Mouse (Mus musculus) hindbrain, embryonic 13.5 days (tissue): ENCODE measurements around the gene Ifnb1. TPM values are rescaled to one million over a fixed set of nuclear protein-coding genes. Genes with fewer than 3 reads are reported as not detected.

Experiments
- ATAC-seq: fragments of 200-750 bp; cut with Nextera tagmentation; 2 replicates; pipeline ENCODE4 v1.8.0; 2017; ENCODE audit warnings: moderate TSS enrichment; ENCODE audit not compliant: low FRiP score
- H3K27ac ChIP-seq: fragments of 300-500 bp; sonication (generic); 2 replicates; pipeline ENCODE4 v1.5.1; 2015; ENCODE audit warnings: inconsistent platforms, mild to moderate bottlenecking, moderate library complexity
- H3K27me3 ChIP-seq: fragments of 300-500 bp; sonication (generic); 2 replicates; pipeline ENCODE4 v1.6.1; 2015; ENCODE audit warnings: mild to moderate bottlenecking, inconsistent platforms
- H3K36me3 ChIP-seq: fragments of 300-500 bp; sonication (generic); 2 replicates; pipeline ENCODE4 v1.6.1; 2015; ENCODE audit warnings: mild to moderate bottlenecking, inconsistent platforms
- H3K4me1 ChIP-seq: fragments of 300-500 bp; sonication (generic); replicated peaks from 2 replicates; pipeline ENCODE4 v1.6.1; 2015; ENCODE audit warnings: inconsistent platforms
- H3K4me2 ChIP-seq: fragments of 300-500 bp; sonication (generic); 2 replicates; pipeline ENCODE4 v1.6.1; 2015; ENCODE audit warnings: inconsistent platforms, mild to moderate bottlenecking, moderate library complexity
- H3K4me3 ChIP-seq: fragments of 300-500 bp; sonication (generic); 2 replicates; pipeline ENCODE4 v1.5.1; 2015; ENCODE audit warnings: mild to moderate bottlenecking, inconsistent platforms
- H3K9ac ChIP-seq: fragments of 300-500 bp; sonication (generic); 2 replicates; pipeline ENCODE4 v1.6.1; 2015; ENCODE audit warnings: mild to moderate bottlenecking, inconsistent platforms
- H3K9me3 ChIP-seq: fragments of 300-500 bp; sonication (generic); 2 replicates; pipeline ENCODE4 v1.6.1; 2016; ENCODE audit warnings: inconsistent platforms
- WGBS: fragments of 180-500 bp; shearing (Covaris S2); methylation state at CpG from one replicate; pipeline ENCODE4 v1.1.7; 2015; 5-methylcytosine and 5-hydroxymethylcytosine counted together
- polyA plus RNA-seq: library from polyadenylated mRNA; unstranded; fragments of >200 nt; fragmentation: Nextera tagmentation; extraction: Ambion mirVana; gene quantifications from 2 replicates; pipeline ENCODE4 v1.2.1, GENCODE M21; 2015

Gene Ifnb1
- polyA plus RNA-seq, 1 experiment from 2014 or later, result not detected

DNA sequence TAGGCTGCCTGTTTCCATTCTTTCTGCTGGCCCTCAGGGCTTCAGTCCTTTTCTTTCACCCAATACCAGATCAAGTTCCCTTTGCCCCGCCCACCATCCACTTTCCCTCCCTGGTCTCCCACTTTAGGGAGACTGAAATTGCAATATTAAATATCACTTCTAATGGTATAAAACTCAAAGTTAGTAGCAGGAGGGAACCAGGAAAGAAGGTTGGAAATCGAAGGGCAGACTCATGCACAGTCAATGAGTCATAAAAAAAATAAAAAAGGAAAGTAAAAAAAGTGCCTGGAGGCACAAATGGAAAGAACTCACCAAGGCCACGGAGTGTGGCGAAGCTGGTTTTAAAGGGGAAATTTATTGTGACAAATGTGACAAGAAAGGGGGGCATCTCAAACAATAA, 7.7 kb upstream of the Ifnb1 start:
- Histone ChIP-seq H3K27me3 (no peaks in the 10 kb centered on the region), H3K9me3 (no peaks in the 10 kb centered on the region), H3K9ac (no peak overlapping the region), H3K4me1 (no peaks in the 10 kb centered on the region), H3K4me2 (no peak overlapping the region), H3K27ac (no peak overlapping the region), H3K36me3 (no peaks in the 10 kb centered on the region), H3K4me3 (no peak overlapping the region)
- WGBS, result 73% methylated on average over 4 of the region's 4 CpGs
- no peak for ATAC-seq

DNA sequence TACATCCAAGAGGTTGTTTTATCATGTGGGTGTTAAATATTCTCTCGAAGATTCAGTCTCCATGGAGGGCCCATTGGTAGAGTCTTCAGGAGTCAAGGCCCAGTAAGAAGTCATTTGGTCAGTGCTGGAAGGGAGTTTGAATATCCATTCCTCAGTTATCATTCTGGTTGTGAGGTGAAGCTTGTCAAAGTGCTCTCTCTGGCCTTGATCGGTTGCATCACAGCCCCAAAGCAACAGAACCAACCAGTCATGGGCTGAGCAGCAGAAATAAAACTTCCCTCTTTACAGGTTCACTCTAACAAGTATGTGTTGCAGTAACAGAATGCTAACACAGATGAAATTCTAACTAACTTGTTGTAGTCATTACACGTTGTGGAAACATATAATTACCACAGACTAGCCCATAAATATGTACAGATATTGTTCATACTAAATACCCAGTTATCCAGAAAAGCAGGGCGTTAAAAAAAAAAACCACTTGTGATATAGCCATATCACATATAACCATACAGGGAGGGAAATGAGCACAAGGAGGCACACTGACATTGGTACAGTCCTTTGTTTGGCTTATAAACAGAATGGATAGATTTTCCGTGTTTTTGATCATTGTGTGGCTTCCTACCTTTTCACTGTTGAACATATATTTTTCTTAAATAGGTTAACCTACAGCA, 3.9 kb upstream of the Ifnb1 start:
- H3K4me1 ChIP-seq, result no peaks in the 10 kb centered on the region
- ATAC-seq, result no peak
- H3K27ac ChIP-seq, result no peak overlapping the region
- 87% methylated on average over 5 of the region's 5 CpGs for WGBS
- no peak overlapping the region for H3K9ac ChIP-seq
- H3K4me3 ChIP-seq, result no peak overlapping the region
- no peak overlapping the region for H3K4me2 ChIP-seq
- no peaks in the 10 kb centered on the region for H3K27me3 ChIP-seq
- no peaks in the 10 kb centered on the region for H3K36me3 ChIP-seq
- no peaks in the 10 kb centered on the region for H3K9me3 ChIP-seq

DNA sequence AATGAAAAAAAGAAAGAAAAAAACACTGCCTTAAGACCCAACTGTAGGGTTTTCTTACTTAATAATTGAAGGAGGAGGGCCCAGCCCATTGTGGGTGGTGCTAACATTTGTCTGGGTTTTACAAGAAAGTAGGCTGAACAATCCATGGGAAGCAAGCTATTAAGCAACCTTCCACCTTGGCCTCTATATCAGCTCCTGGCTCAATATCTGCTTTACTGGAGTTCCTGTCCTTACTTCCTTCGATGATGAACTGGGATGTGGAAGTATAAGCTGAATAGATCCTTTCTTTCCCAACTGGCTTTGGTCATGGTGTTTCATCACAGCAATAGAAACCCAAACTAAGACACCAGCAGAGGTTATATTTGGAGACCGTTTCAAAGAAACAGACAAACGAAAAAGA, 2.8 kb upstream of the Ifnb1 start:
- H3K27ac ChIP-seq, result no peak overlapping the region
- no peaks in the 10 kb centered on the region for H3K27me3 ChIP-seq
- no peaks in the 10 kb centered on the region for H3K36me3 ChIP-seq
- WGBS, result 88% methylated on average over 3 of the region's 3 CpGs
- no peaks in the 10 kb centered on the region for H3K9me3 ChIP-seq
- no peak overlapping the region for H3K4me2 ChIP-seq
- no peak overlapping the region for H3K4me3 ChIP-seq
- no peak overlapping the region for H3K9ac ChIP-seq
- no peaks in the 10 kb centered on the region for H3K4me1 ChIP-seq
- ATAC-seq, result no peak

DNA sequence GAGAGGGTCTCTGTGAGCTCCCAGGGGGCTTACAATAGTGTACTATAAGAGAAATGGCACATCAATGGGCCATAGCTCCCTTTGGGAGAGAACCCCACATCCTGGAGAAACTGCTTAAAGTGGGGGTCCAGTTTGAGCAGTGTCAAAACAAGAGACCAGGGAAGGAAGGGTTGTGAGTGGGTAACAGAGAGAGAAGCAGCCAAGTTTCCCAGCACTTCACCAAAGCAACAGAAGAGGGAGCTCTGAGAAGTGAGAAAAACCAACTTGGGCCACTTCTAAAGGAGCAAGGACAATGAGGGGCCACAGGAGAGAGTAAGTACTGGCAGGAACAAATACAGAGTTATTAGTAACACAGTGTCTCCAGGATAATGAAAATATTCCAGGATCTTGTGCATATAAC, 667 bp upstream of the Ifnb1 start:
- Histone ChIP-seq H3K9ac (no peak overlapping the region), H3K36me3 (no peaks in the 10 kb centered on the region), H3K27ac (no peak overlapping the region), H3K4me3 (no peak overlapping the region), H3K9me3 (no peaks in the 10 kb centered on the region), H3K27me3 (no peaks in the 10 kb centered on the region), H3K4me2 (no peak overlapping the region), H3K4me1 (no peaks in the 10 kb centered on the region)
- no peak for ATAC-seq

DNA sequence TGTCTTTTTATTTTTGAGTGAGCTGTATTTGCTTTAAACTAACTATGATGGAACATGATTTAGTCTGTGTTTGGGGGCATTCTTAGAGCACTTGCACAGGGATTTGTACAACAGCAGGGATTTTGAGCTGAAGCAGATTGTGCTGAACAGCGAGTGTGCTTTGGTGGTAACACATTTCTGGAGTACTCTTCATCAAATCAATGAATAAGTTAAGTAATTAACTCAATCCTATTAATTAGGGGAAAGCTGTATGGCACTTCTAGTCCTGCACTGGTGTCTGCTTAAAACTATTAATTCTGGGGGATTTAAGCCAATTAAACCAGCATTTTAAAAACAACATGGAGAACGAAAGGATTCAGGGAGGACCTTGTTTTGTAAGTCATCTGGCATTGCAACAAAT, 4.6 kb downstream of the Ifnb1 start:
- ATAC-seq, result no peak
- Histone ChIP-seq H3K36me3 (no peaks in the 10 kb centered on the region), H3K27me3 (no peaks in the 10 kb centered on the region), H3K27ac (no peak overlapping the region), H3K4me3 (no peak overlapping the region), H3K9ac (no peak overlapping the region), H3K9me3 (no peaks in the 10 kb centered on the region), H3K4me2 (no peak overlapping the region), H3K4me1 (no peaks in the 10 kb centered on the region)
- 83% methylated on average over 2 of the region's 2 CpGs for WGBS

DNA sequence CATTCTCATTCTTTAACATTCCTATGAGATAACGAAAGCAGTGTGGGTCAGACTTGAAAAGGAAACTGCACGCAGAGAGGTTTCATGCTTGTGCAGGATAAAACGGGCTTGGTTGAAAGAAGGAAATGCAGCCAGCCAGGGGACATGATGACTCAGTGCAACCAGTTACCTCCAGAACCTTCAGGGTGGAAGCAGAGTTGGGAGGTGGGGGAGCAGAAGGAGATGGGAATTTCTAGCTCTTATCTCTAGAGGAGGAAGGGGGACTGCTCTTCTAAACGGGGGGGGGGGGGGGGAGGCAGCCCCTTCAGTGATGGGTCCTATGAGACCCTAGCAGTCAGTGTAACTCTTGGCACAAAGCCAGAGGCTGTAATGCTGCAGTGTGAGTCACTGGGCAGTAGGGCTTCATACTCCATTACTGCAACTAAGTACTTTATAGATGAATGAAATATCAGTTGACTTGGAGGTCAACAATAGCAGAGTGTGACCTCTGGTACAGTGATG, 6.8 kb downstream of the Ifnb1 start:
- Histone ChIP-seq H3K36me3 (no peaks in the 10 kb centered on the region), H3K9ac (no peak overlapping the region), H3K9me3 (no peaks in the 10 kb centered on the region), H3K27me3 (no peaks in the 10 kb centered on the region), H3K4me2 (no peak overlapping the region), H3K27ac (no peak overlapping the region), H3K4me3 (no peak overlapping the region), H3K4me1 (no peaks in the 10 kb centered on the region)
- ATAC-seq, result 0 out of 2 replicates have a peak, but pooled peaks have one; percentile 54
- WGBS, result 61% methylated on average over 4 of the region's 4 CpGs

DNA sequence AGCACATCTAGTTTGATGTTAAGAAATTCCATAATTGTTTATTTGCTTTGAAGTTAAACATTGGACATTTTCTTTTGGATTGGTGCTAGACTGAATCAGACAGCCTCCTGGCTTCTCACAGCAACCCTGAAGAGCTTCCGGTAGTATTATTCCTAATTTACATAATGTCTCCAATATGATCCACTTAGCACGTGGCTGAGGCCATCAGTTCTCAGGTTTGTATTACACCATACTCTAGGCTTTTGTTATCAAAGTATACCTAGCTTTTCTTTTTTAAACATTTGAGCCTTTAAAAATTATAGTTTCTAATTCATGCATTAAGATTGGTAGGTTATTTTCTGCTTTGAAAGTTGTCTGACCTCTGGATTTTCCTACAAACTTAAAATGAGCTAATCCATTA, 7.3 kb downstream of the Ifnb1 start:
- Histone ChIP-seq H3K36me3 (no peaks in the 10 kb centered on the region), H3K27ac (no peak overlapping the region), H3K4me2 (no peak overlapping the region), H3K4me3 (no peak overlapping the region), H3K27me3 (no peaks in the 10 kb centered on the region), H3K9ac (no peak overlapping the region), H3K4me1 (no peaks in the 10 kb centered on the region), H3K9me3 (no peaks in the 10 kb centered on the region)
- ATAC-seq, result no peak
- WGBS, result 70% methylated on average over 2 of the region's 2 CpGs

DNA sequence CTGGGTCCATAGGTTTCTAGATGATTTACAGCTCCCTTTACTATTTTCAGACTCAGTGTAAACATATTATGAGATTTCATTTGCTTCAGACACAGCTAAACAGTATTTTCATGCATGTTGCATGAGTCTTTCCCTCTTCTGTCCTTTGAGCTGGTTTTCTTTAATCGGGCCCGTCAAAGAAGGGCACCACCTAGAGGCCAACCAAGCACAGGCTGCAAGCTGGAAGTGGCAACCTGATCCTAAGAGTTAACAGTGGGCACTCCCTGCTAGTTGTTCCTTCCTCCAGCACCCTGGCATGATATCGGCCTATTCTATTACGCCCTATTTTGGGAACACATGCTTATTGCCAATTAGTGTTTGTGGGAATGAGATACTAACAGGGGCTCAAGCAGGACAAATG, 8.2 kb downstream of the Ifnb1 start:
- Histone ChIP-seq H3K4me3 (no peak overlapping the region), H3K9ac (no peak overlapping the region), H3K27me3 (no peaks in the 10 kb centered on the region), H3K9me3 (no peaks in the 10 kb centered on the region), H3K36me3 (no peaks in the 10 kb centered on the region), H3K27ac (no peak overlapping the region), H3K4me1 (no peaks in the 10 kb centered on the region), H3K4me2 (no peak overlapping the region)
- ATAC-seq, result no peak
- 40% methylated on average over 4 of the region's 4 CpGs for WGBS

DNA sequence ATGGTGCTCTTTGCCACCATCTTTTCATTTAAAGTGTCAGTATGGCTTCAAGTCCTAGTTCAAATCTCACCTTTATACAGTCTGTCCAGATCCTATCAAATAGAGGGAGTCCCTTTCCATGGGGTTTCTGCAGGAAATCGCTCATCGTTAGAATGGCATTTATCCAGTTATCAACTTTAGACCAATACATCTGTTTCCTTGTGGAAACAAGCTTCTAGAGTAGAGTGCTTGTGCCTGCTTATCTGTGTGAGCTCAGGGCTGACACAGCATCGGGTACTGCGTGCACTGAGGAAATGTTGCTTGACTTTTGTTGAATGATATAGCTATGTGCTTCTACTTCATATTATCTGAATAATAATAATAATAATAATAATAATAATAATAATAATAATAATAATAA, 8.8 kb downstream of the Ifnb1 start:
- Histone ChIP-seq H3K4me3 (no peak overlapping the region), H3K4me1 (no peaks in the 10 kb centered on the region), H3K27ac (no peak overlapping the region), H3K4me2 (no peak overlapping the region), H3K9me3 (no peaks in the 10 kb centered on the region), H3K36me3 (no peaks in the 10 kb centered on the region), H3K27me3 (no peaks in the 10 kb centered on the region), H3K9ac (no peak overlapping the region)
- no peak for ATAC-seq
- WGBS, result 95% methylated on average over 4 of the region's 4 CpGs

DNA sequence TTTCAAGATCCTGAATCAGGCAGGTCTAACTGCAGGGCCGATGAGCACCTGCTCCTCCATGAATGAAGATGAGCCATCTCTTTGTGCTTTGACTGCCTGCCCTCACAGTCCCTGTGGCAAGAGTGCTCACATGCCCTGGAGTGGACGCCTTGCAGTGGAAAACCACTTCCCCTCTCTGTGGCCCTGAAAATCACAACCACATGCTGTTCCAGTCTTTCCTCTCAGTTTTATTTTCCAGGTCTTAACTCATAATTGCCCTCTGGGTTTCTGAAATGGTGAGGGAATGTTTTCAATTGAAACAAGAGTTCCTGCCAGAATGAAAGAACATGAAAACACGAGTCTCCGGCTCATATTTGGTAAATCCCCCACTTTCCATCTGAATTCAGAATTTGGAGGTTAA, 18.8 kb downstream of the Ifnb1 start:
- H3K4me3 ChIP-seq, result no peak overlapping the region
- ATAC-seq, result no peak
- H3K9me3 ChIP-seq, result no peaks in the 10 kb centered on the region
- H3K4me2 ChIP-seq, result no peak overlapping the region
- H3K27me3 ChIP-seq, result no peaks in the 10 kb centered on the region
- 83% methylated on average over 4 of the region's 4 CpGs for WGBS
- H3K9ac ChIP-seq, result no peak overlapping the region
- no peak overlapping the region for H3K27ac ChIP-seq
- H3K4me1 ChIP-seq, result no peaks in the 10 kb centered on the region
- no peaks in the 10 kb centered on the region for H3K36me3 ChIP-seq

DNA sequence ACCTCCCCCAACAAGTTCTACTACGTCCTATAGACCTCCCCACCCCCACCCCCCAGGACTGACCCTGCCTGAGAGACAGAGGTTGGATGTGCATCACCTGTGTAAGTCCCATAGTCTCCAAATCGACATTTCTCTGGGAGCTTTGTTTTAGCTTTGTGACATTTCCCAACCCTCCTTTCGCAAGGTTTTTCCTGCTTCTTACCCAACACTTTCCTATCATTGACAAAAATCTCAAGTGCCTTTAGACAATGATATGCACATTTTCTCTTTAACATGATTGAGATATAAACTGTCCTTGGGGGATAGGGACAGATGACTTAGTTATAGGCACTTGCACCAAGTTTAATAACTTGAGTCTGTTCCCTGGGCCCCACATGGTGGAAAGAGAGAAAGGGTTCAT, 21.3 kb downstream of the Ifnb1 start:
- no peak overlapping the region for H3K27ac ChIP-seq

DNA sequence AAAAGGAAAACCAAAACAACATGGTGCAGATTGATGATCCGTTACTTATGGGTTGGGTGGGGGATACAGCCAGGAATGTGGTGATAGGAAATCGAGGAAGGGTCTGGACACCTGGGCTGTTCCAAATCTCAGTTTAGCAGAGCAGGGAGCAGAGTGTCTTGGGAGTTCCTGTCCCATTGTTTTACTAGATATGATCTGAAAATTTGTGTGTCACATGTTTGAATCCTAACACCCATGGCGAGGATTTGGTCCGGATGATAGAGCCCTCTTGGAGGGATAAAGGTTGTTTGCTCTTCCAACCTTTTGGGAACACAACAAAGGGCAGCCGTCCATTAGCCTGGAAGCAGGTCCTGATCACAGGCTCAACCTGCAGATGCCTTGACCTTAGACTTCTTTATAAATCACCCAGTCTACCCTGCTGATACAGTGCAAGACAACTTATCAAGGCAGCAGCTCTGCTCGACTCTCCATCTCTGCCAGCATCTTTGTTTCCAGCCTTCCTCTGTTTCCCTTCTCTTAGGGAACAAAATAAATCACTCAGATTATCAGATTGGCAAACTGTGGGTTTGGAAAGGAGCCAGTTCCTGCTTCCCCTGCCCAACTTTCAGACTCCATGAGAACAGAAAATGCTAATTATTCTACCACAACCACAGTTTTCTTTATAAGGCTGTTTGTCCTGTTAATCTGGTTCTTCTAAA, 26.1 kb downstream of the Ifnb1 start:
- Histone ChIP-seq H3K4me2 (no peak overlapping the region), H3K9me3 (no peaks in the 10 kb centered on the region), H3K4me1 (no peaks in the 10 kb centered on the region), H3K4me3 (no peak overlapping the region), H3K27me3 (no peaks in the 10 kb centered on the region), H3K27ac (no peak overlapping the region), H3K9ac (no peak overlapping the region), H3K36me3 (no peaks in the 10 kb centered on the region)
- no peak for ATAC-seq
- 84% methylated on average over 6 of the region's 6 CpGs for WGBS

More for the DNA sequence above, 21.3 kb downstream of the Ifnb1 start:
- no peaks in the 10 kb centered on the region for H3K4me1 ChIP-seq
- H3K4me2 ChIP-seq, result no peak overlapping the region
- ATAC-seq, result no peak
- H3K27me3 ChIP-seq, result no peaks in the 10 kb centered on the region
- WGBS, result 90% methylated on average over 3 of the region's 3 CpGs
- no peaks in the 10 kb centered on the region for H3K36me3 ChIP-seq
- H3K9me3 ChIP-seq, result no peaks in the 10 kb centered on the region
- no peak overlapping the region for H3K4me3 ChIP-seq
- H3K9ac ChIP-seq, result no peak overlapping the region

DNA sequence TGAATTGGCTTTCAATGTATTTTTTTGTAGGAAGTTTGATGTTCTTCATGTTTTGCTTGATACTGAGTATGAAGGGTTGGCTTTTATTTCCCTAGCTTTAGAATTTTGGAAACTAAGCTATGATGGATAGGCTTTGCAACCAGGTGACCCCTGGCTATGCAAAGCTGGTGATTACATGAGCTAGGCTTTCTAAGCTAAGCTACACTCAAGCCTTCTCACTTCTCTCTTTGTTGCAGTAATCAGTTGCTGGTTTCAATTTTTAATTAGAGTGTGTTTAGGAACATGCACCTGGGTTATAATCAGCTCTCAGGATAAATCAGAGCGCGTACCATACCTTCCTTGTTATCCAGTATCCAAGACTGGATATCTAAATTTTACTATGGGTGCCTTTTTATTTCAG, 33.0 kb downstream of the Ifnb1 start:
- no peak overlapping the region for H3K4me3 ChIP-seq
- 98% methylated on average over 2 of the region's 2 CpGs for WGBS

More for the DNA sequence above, 33.0 kb downstream of the Ifnb1 start:
- no peak for ATAC-seq
- no peaks in the 10 kb centered on the region for H3K27me3 ChIP-seq
- no peaks in the 10 kb centered on the region for H3K9me3 ChIP-seq
- H3K4me1 ChIP-seq, result no peaks in the 10 kb centered on the region
- H3K27ac ChIP-seq, result no peak overlapping the region
- no peak overlapping the region for H3K9ac ChIP-seq
- no peak overlapping the region for H3K4me2 ChIP-seq
- no peaks in the 10 kb centered on the region for H3K36me3 ChIP-seq
